8 mouse cellular contexts compared by ENCODE assay signal in the genomic region with DNA sequence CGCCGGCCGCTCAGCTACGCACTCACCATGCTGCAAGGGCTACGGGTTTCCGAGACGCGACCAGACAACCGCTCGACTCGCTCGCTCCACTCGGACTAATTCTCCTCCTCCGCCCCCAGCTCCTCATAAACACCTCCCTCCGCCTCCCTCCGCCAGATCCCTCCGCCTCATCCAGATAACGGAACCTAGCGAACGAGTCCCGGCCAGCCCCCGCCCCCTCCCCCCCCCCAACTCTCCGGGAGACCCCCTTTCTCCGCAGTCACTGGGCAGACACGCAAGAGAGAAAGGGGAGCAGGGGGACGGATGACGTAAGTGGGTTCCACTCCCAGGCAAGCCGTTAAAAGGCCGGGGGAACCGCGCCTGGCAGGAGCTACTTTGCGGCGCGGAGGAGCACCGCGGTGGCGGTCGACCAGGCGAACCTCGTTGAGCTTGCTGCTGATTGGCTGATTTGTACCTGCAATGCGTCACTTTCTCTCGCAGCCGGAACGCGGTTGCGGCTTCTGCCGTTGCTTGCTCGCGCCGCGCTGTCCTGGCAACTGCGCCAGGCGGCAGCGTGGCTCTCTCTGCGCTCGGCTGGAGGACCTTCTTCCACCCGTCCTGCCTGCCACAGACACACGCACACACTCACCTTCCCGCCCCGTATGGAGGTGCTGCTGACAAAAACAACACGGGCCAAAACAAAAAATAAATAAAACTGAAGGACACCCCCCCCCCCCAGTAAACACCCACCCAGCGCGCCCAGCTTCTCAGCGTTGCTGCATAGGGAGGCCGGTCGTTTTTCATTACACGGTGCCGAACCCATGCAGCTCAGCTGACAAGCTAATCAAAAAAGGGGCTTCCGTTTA. TPM values are rescaled to one million over a fixed set of nuclear protein-coding genes. Genes with fewer than 3 reads are reported as not detected.
DNase-seq lines count a peak whose midpoint lies in the region; ATAC-seq and TF ChIP-seq lines count a peak whose summit lies in the region.

A gene (minus strand): TSS at position 169 of the 845 bp plus-strand sequence.

- intact Hi-C loops in heart, adult 2 months (cut with DNase I): loop anchor here (1.0 to 10.0 kb wide), 5 partner anchors 55 to 482 kb away; a partner anchor contains a TSS

- peak within 1 kb of the TSS; percentile 90 for H3K9ac ChIP-seq in embryonic facial prominence, embryonic 14.5 days (ENCODE audit: low read depth, low read length)
- peak within 1 kb of the TSS; percentile 98 for H3K9ac ChIP-seq in heart, adult 2 months (ENCODE audit: low read depth, low read length)
- H3K9ac ChIP-seq in limb, embryonic 13.5 days: peak within 1 kb of the TSS; percentile 96
- peak within 1 kb of the TSS; percentile 99 for H3K9ac ChIP-seq in midbrain, embryonic 16.5 days (ENCODE audit: low read depth, low read length)

- H3K4me2 ChIP-seq in embryonic facial prominence, embryonic 14.5 days (ENCODE audit: low read depth, low read length): peak within 1 kb of the TSS; percentile 85
- H3K4me2 ChIP-seq in limb, embryonic 13.5 days (replicated peaks): peak within 1 kb of the TSS; percentile 77
- H3K4me2 ChIP-seq in midbrain, embryonic 16.5 days (ENCODE audit: low read length): peak within 1 kb of the TSS; percentile 86

- H3K9me3 ChIP-seq in embryonic facial prominence, embryonic 14.5 days (ENCODE audit: control insufficient read depth, low read length): no peaks in the 10 kb centered on the region
- H3K9me3 ChIP-seq in limb, embryonic 13.5 days: no peaks in the 10 kb centered on the region
- no peaks in the 10 kb centered on the region for H3K9me3 ChIP-seq in midbrain, embryonic 16.5 days (replicated peaks; ENCODE audit: control insufficient read depth, low read length, poor library complexity, severe bottlenecking)

- peak; percentile 98 for DNase-seq in 3T3-L1 (ENCODE audit: low read depth, low spot score)
- DNase-seq in adrenal gland, postnatal 4 days (ENCODE audit: low spot score in 2 of 2): peak; percentile 95 to 97
- DNase-seq in embryonic facial prominence, embryonic 14.5 days (ENCODE audit: low spot score): peak; percentile 99
- DNase-seq in heart, adult 2 months: peak; percentile 97 to 98
- peak; percentile 96 to 98 for DNase-seq in kidney, adult 8-10 months
- peak; percentile 96 to 97 for DNase-seq in spleen, postnatal 10 days (ENCODE audit: low spot score in 2 of 2)

- ATAC-seq in embryonic facial prominence, embryonic 14.5 days (ENCODE audit: low read depth): peak; percentile 92
- ATAC-seq in limb, embryonic 13.5 days (ENCODE audit: low FRiP score, low read depth): peak; percentile 92
- peak; percentile 93 for ATAC-seq in midbrain, embryonic 16.5 days

- under 1% methylated on average over 61 of the region's 69 CpGs for WGBS in embryonic facial prominence, embryonic 14.5 days
- WGBS in heart, adult 2 months: under 1% methylated on average over 68 of the region's 69 CpGs
- whole genome bisulfite sequencing in limb, embryonic 13.5 days: under 1% methylated on average over 63 of the region's 69 CpGs
- WGBS in midbrain, embryonic 16.5 days: under 1% methylated on average over 64 of the region's 69 CpGs

- peak; percentile 48 for TF ChIP-seq CTCF in heart, adult 2 months (IDR thresholded peaks at IDR 0.05)

- peak within 1 kb of the TSS; percentile 94 for H3K27ac ChIP-seq in embryonic facial prominence, embryonic 14.5 days (replicated peaks; ENCODE audit: low read depth, low read length)
- peak within 1 kb of the TSS; percentile 100 for H3K27ac ChIP-seq in heart, adult 2 months
- peak within 1 kb of the TSS; percentile 95 for H3K27ac ChIP-seq in limb, embryonic 13.5 days
- peak within 1 kb of the TSS; percentile 99 for H3K27ac ChIP-seq in midbrain, embryonic 16.5 days (ENCODE audit: low read length)

- peaks cover 30% of the 10 kb centered on the region for H3K4me1 ChIP-seq in embryonic facial prominence, embryonic 14.5 days (ENCODE audit: control insufficient read depth, insufficient read depth, low read length)
- H3K4me1 ChIP-seq in heart, adult 2 months (ENCODE audit: control insufficient read depth, insufficient read depth, low read length): peaks cover 7% of the 10 kb centered on the region
- H3K4me1 ChIP-seq in limb, embryonic 13.5 days: peaks cover 29% of the 10 kb centered on the region
- peaks cover 35% of the 10 kb centered on the region for H3K4me1 ChIP-seq in midbrain, embryonic 16.5 days (ENCODE audit: control insufficient read depth, insufficient read depth, low read length)

- peaks cover 7% of the 10 kb centered on the region; the same call in 1 of the 2 replicates for H3K36me3 ChIP-seq in embryonic facial prominence, embryonic 14.5 days (ENCODE audit: control insufficient read depth, insufficient read depth, low read length)
- peaks cover 21% of the 10 kb centered on the region for H3K36me3 ChIP-seq in heart, adult 2 months (ENCODE audit: control insufficient read depth, insufficient read depth, low read length)
- no peaks in the 10 kb centered on the region for H3K36me3 ChIP-seq in limb, embryonic 13.5 days
- no peaks in the 10 kb centered on the region for H3K36me3 ChIP-seq in midbrain, embryonic 16.5 days (ENCODE audit: control insufficient read depth, insufficient read depth, low read length)

- H3K27me3 ChIP-seq in embryonic facial prominence, embryonic 14.5 days (replicated peaks; ENCODE audit: control insufficient read depth, insufficient read depth, low read length): no peaks in the 10 kb centered on the region
- no peaks in the 10 kb centered on the region for H3K27me3 ChIP-seq in heart, adult 2 months (ENCODE audit: control insufficient read depth, insufficient read depth, low read length)
- H3K27me3 ChIP-seq in limb, embryonic 13.5 days: no peaks in the 10 kb centered on the region
- H3K27me3 ChIP-seq in midbrain, embryonic 16.5 days (ENCODE audit: control insufficient read depth, insufficient read depth, low read depth, low read length): no peaks in the 10 kb centered on the region

- H3K79me2 ChIP-seq in heart, adult 2 months (replicated peaks; ENCODE audit: control insufficient read depth, insufficient read depth, low read length): peaks cover 3% of the 10 kb centered on the region; the same call in 1 of the 2 replicates

- TF ChIP-seq POLR2A in heart, adult 2 months (IDR thresholded peaks at IDR 0.05; ENCODE audit: insufficient read depth, low read depth, low read length): peak; percentile 100

- peak; percentile 99 for TF ChIP-seq EP300 in heart, adult 2 months (IDR thresholded peaks at IDR 0.05; ENCODE audit: insufficient read depth, low read depth, low read length)

- peak within 1 kb of the TSS; percentile 84 for H3K4me3 ChIP-seq in embryonic facial prominence, embryonic 14.5 days (ENCODE audit: low read depth, low read length)
- H3K4me3 ChIP-seq in heart, adult 2 months: peak within 1 kb of the TSS; percentile 76
- peak within 1 kb of the TSS; percentile 93 for H3K4me3 ChIP-seq in limb, embryonic 13.5 days
- peak within 1 kb of the TSS; percentile 97 for H3K4me3 ChIP-seq in midbrain, embryonic 16.5 days (ENCODE audit: low read depth, low read length)

RNA-seq across cellular contexts. Expression of the gene that starts here (rescaled TPM):
- 100 to 1,000 TPM; 558 to 566 TPM for total RNA-seq in adrenal gland, postnatal 4 days (2021)
- 1,001 and 1,028 TPM in 2 replicates for polyA plus RNA-seq in embryonic facial prominence, embryonic 14.5 days (2014; fragmentation: Nextera tagmentation; extraction: Ambion mirVana)
- 100 to 1,000 TPM; 132 to 145 TPM for total RNA-seq in heart, adult 2 months (2021)
- 36.7 and 86.5 TPM in 2 replicates for polyA plus RNA-seq in heart, adult 2 months (2012; rRNA removed)
- polyA plus RNA-seq in limb, embryonic 13.5 days (2015; fragmentation: Nextera tagmentation; extraction: Ambion mirVana): 943 and 968 TPM in 2 replicates
- 2,230 and 2,642 TPM in 2 replicates for polyA plus RNA-seq in midbrain, embryonic 16.5 days (2015; fragmentation: Nextera tagmentation; extraction: Ambion mirVana)

Comparison
In these comparisons a context has a peak if more than half of its experiments do, and no peak if none do; other contexts are left out.
1. Peak in every context shown above with its lines: DNase-seq, ATAC-seq, H3K4me3 ChIP-seq and H3K27ac ChIP-seq.
2. RNA of the gene that starts here (polyA plus RNA-seq): 2,230 to 2,642 TPM in midbrain, embryonic 16.5 days, 1,001 to 1,028 TPM in embryonic facial prominence, embryonic 14.5 days and 943 to 968 TPM in limb, embryonic 13.5 days; 36.7 to 86.5 TPM in heart, adult 2 months; every median in the first group is over 10 times any median in the second.